Comparison of ENCODE assay signal across 8 mouse cellular contexts in the genomic region with DNA sequence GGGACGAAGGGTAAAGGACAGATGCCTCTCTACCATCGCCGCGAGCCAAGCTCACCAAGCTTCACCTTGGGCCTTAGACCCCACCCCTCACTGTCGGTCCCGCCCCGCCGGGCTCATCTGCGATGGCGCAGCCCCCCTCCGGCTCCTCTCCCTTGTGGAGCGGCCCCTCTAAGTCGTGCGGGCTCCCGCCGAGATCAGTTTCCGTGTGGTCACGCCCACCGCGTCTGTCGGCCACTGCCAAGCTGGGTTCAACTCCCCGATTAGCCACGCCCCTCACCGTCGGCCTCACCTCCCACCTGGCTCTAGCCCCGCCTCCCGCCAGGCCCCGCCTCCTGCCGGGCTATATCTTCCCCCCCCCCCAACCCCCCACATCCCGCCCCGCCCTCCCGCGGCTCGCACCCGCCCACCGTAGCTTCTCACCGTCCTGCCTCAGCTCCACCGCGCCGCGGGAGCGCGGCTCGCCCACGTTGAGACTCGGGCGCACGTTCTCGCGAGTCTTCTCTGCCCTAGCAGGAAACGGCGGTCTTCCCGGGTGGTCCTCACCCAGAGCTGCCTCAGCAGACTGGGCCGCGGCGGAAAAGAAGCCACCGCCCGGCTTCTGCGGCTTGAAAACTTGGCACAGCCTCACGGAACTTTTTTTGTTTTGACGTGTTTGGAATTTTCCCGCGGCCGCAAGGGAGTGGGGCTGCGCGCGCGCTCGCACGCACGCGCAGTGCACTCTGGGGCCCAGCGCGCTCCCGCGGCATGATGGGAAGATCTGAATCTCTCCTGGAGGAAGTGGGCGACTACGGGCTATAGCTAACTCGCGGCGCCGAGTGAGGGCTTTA.
DNase-seq lines count a peak whose midpoint lies in the region; ATAC-seq lines count a peak whose summit lies in the region.

No protein-coding gene starts in this region.

- H3K27me3 ChIP-seq in hindbrain, embryonic 16.5 days (replicated peaks; ENCODE audit: control insufficient read depth, insufficient read depth, low read length), result no peaks in the 10 kb centered on the region

- no peaks in the 10 kb centered on the region for H3K79me2 ChIP-seq in macrophage (ENCODE audit: inconsistent target)

- under 1% methylated on average over 70 of the region's 82 CpGs for WGBS in hindbrain, embryonic 16.5 days
- under 1% methylated on average over 62 of the region's 82 CpGs for WGBS in macrophage (ENCODE audit: missing documents)

- peak overlapping the region; percentile 71 for H3K4me2 ChIP-seq in hindbrain, embryonic 16.5 days (ENCODE audit: low read length)

- H3K4me1 ChIP-seq in hindbrain, embryonic 16.5 days (ENCODE audit: control insufficient read depth, insufficient read depth, low read depth, low read length), result no peaks in the 10 kb centered on the region; the same call in 1 of the 2 replicates

- peak overlapping the region; percentile 79 for H3K9ac ChIP-seq in hindbrain, embryonic 16.5 days (ENCODE audit: low read depth, low read length)

- DNase-seq in WW6 (ENCODE audit: low read depth, low spot score), result peak; percentile 97
- peak; percentile 76 to 89 for DNase-seq in cerebellum, postnatal 4 days (ENCODE audit: low spot score in 2 of 2)
- DNase-seq in gastrocnemius, adult 18-20 months (ENCODE audit: low spot score), result peak; percentile 89
- peak; percentile 86 to 91 for DNase-seq in left cerebral cortex, adult 18-20 months (ENCODE audit: low spot score in 2 of 2)
- DNase-seq in right cerebral cortex, adult 18-20 months, result peak; percentile 92
- DNase-seq in urinary bladder, postnatal 10 days (ENCODE audit: low spot score), result peak; percentile 87

- no peaks in the 10 kb centered on the region for H3K9me3 ChIP-seq in hindbrain, embryonic 16.5 days (ENCODE audit: control insufficient read depth, low read length)

- H3K27ac ChIP-seq in hindbrain, embryonic 16.5 days (ENCODE audit: low read depth, low read length), result peak overlapping the region; percentile 94
- peak overlapping the region; percentile 57 for H3K27ac ChIP-seq in macrophage

- H3K36me3 ChIP-seq in hindbrain, embryonic 16.5 days (ENCODE audit: control insufficient read depth, insufficient read depth, low read length), result no peaks in the 10 kb centered on the region
- no peaks in the 10 kb centered on the region for H3K36me3 ChIP-seq in macrophage (ENCODE audit: inconsistent target)

- H3K4me3 ChIP-seq in hindbrain, embryonic 16.5 days (ENCODE audit: low read length), result peak overlapping the region; percentile 73
- H3K4me3 ChIP-seq in macrophage (ENCODE audit: inconsistent target), result peak overlapping the region; percentile 59

- peak; percentile 95 for ATAC-seq in hindbrain, embryonic 16.5 days

Comparison
In these comparisons a context has a peak if more than half of its experiments do, and no peak if none do; other contexts are left out.
1. Peak in every context shown above with its lines: DNase-seq, ATAC-seq, H3K4me3 ChIP-seq and H3K27ac ChIP-seq.